Mouse (Mus musculus): ENCODE data around the gene Fgf5.

Fgf5 gene

GRCm38 (mm10) chr5:98305673-98306072 lies 51.7 kb downstream of the Fgf5 start:
- DNase-seq (ENCODE audit: low spot score in 2 of 2) = no peak

- no peak for DNase-seq (ENCODE audit: low spot score in 2 of 2)
Observed at GRCm38 (mm10) chr5:98306528-98306927, 52.5 kb downstream of the Fgf5 start.

GRCm38 (mm10) chr5:98326625-98327024 lies 72.6 kb downstream of the Fgf5 start:
- DNase-seq (ENCODE audit: low spot score in 2 of 2) = no peak
